Mouse (Mus musculus): Measurements from ENCODE around the gene Reg4.

The Reg4 gene

GRCm38 (mm10) chr3:98267249-98267651 is 45.3 kb downstream of the Reg4 start:
- in situ Hi-C loops (cut with MboI; ENCODE audit: low pct_unique_long_range_greater_than_20kb in 1 of 2, low sequenced_read_pairs in 2 of 2, unreplicated experiment in 1 of 2): no loop called here

DNA sequence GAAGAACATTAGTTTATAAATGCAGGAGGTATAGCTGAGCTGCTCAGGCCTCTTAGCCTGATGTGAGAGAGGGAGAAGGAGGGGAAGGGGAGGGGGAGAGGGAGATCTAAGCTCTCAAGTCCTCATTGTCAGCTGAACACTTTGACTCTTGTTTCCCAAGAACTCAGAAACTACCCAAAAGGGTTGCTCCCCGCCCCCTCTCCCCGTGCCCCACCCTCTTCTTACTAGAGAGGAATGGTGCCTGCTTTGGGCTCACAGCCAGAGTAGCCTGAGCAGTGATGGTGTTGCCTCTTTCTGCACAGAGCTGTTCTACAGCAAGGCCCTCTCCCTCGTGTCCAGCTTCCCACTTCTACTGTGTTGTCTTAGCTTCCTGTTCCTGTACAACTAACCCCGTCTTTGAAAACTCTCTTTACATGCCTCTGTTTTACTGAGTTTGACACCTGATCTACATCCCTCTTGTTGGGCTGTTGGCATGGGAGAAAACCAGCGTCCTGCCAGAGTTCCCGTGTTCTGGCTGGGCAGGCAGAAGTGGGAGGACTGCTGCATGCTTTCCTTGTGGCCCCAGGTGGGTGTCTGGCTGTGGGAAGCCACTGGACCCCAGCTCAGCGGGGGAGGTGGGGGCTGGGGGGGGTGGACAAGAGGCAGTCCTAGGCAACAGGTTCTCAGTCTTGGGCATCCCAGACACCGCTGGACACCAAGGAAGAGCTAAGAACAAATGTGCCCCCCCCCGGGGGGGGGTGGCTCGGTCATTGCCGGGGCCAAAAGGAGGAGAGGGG is 51.9 kb downstream of the Reg4 start:
- in situ Hi-C loops (cut with MboI; ENCODE audit: low pct_unique_long_range_greater_than_20kb in 1 of 2, low sequenced_read_pairs in 2 of 2, unreplicated experiment in 1 of 2): no loop called here

- in situ Hi-C loops (cut with MboI; ENCODE audit: low pct_unique_long_range_greater_than_20kb in 1 of 2, low sequenced_read_pairs in 2 of 2, unreplicated experiment in 1 of 2): no loop called here
Observed at GRCm38 (mm10) chr3:98279682-98280081, 57.7 kb downstream of the Reg4 start.

- in situ Hi-C loops (cut with MboI; ENCODE audit: low pct_unique_long_range_greater_than_20kb in 1 of 2, low sequenced_read_pairs in 2 of 2, unreplicated experiment in 1 of 2): no loop called here
Observed at GRCm38 (mm10) chr3:98280204-98280932, 58.4 kb downstream of the Reg4 start, which contains the start of gene Hmgcs2. Gene Hmgcs2, plus strand, starts transcription at chr3:98280435.

- in situ Hi-C loops (cut with MboI; ENCODE audit: low pct_unique_long_range_greater_than_20kb in 1 of 2, low sequenced_read_pairs in 2 of 2, unreplicated experiment in 1 of 2): no loop called here
Observed at GRCm38 (mm10) chr3:98280933-98281678, 59.1 kb downstream of the Reg4 start.

GRCm38 (mm10) chr3:98282422-98282821 is 60.5 kb downstream of the Reg4 start:
- in situ Hi-C loops (cut with MboI; ENCODE audit: low pct_unique_long_range_greater_than_20kb in 1 of 2, low sequenced_read_pairs in 2 of 2, unreplicated experiment in 1 of 2): no loop called here

DNA sequence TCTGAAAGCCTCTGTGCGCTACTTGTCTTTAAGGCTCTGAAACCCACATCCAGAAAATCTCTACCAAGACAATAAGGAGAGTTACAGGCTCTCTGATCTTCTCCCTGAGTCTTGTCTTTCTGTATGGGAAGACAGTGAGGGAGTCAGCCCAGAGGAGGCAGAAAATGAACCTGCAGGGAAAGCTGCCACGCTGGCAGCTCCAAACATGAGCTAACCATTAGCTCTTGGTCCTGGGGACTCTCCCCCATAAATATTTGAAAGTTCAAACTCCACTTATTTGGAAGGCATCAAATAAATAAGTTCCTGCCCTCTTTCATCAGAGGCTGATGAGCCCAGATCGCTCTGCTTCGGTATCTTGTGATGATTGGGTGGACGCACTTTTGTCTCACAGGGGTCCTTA is 61.2 kb downstream of the Reg4 start:
- in situ Hi-C loops (cut with MboI; ENCODE audit: low pct_unique_long_range_greater_than_20kb in 1 of 2, low sequenced_read_pairs in 2 of 2, unreplicated experiment in 1 of 2): no loop called here

Measured in mouse embryonic stem cell (cell line).